Mouse (Mus musculus) MEL (cell line): ENCODE measurements around the gene Cpeb2. TPM values are rescaled to one million over a fixed set of nuclear protein-coding genes. Genes with fewer than 3 reads are reported as not detected.

Experiments
- DNase-seq: peaks from one replicate; pipeline ENCODE4 v3.0.0; 2011; ENCODE audit warnings: low read depth, low spot score
- H3K27ac ChIP-seq: 2 replicates; pipeline ENCODE4 v1.5.1; 2012; ENCODE audit warnings: low read depth, mild to moderate bottlenecking, control low read depth, low read length, moderate library complexity; ENCODE audit not compliant: control insufficient read depth
- H3K27me3 ChIP-seq, 2 experiments: fragments of 150-350 bp in 1 of 2; sonication (generic) in 1 of 2; 2 replicates each; pipeline ENCODE4 v1.6.1; 2012; ENCODE audit warnings: low read length in 2 of 2, mild to moderate bottlenecking in 2 of 2, improper control_type of control experiment in 1 of 2, moderate library complexity in 1 of 2; ENCODE audit not compliant: insufficient read depth in 2 of 2, control insufficient read depth in 1 of 2
- H3K36me3 ChIP-seq, 2 experiments: 2 replicates each; pipeline ENCODE4 v1.6.1; 2012 to 2014; ENCODE audit warnings: low read length in 2 of 2, improper control_type of control experiment in 1 of 2, inconsistent platforms in 1 of 2, mild to moderate bottlenecking in 1 of 2; ENCODE audit not compliant: insufficient read depth in 2 of 2, control insufficient read depth in 1 of 2
- H3K4me1 ChIP-seq, 2 experiments: fragments of 150-350 bp in 1 of 2; sonication (generic) in 1 of 2; 2 replicates each; pipeline ENCODE4 v1.6.1; 2012; ENCODE audit warnings: low read length in 2 of 2, improper control_type of control experiment in 1 of 2, mild to moderate bottlenecking in 1 of 2; ENCODE audit not compliant: insufficient read depth in 2 of 2, control insufficient read depth in 1 of 2
- H3K4me3 ChIP-seq, 2 experiments: fragments of 150-350 bp in 1 of 2; sonication (generic) in 1 of 2; 2 replicates each; pipeline ENCODE4 v1.5.1; 2012; ENCODE audit warnings: low read depth in 2 of 2, low read length in 2 of 2, mild to moderate bottlenecking in 2 of 2, moderate library complexity in 2 of 2, control low read depth in 1 of 2, improper control_type of control experiment in 1 of 2; ENCODE audit not compliant: control insufficient read depth in 1 of 2, insufficient read depth in 1 of 2
- H3K79me2 ChIP-seq: 2 replicates; pipeline ENCODE4 v1.6.1; 2012; ENCODE audit warnings: mild to moderate bottlenecking, low read length, moderate library complexity; ENCODE audit not compliant: control insufficient read depth, poor library complexity, insufficient read depth
- H3K9ac ChIP-seq: 2 replicates; pipeline ENCODE4 v1.6.1; 2012; ENCODE audit warnings: low read depth, mild to moderate bottlenecking, control low read depth, low read length, moderate library complexity; ENCODE audit not compliant: control insufficient read depth, poor library complexity, severe bottlenecking
- H3K9me3 ChIP-seq: fragments of 150-350 bp; sonication (generic); replicated peaks from 2 replicates; pipeline ENCODE4 v1.6.1; 2012; ENCODE audit warnings: mild to moderate bottlenecking, low read length, improper control_type of control experiment, moderate library complexity; ENCODE audit not compliant: insufficient read depth
- BHLHE40 ChIP-seq: IDR thresholded peaks from 2 replicates; pipeline ENCODE4 v1.6.1; 2012; ENCODE audit warnings: low read depth, mild to moderate bottlenecking, inconsistent platforms, low read length, improper control_type of control experiment, borderline replicate concordance
- CHD2 ChIP-seq: IDR thresholded peaks from 2 replicates; pipeline ENCODE4 v1.6.1; 2011; ENCODE audit warnings: low read length, improper control_type of control experiment
- ELF1 ChIP-seq: IDR thresholded peaks from 2 replicates; pipeline ENCODE4 v1.6.1; 2014; ENCODE audit warnings: low read depth, mild to moderate bottlenecking, inconsistent platforms, low read length, improper control_type of control experiment, moderate library complexity
- EP300 ChIP-seq, 2 experiments: IDR thresholded peaks; 2 replicates each; pipeline ENCODE4 v1.6.1; 2011; ENCODE audit warnings: improper control_type of control experiment in 2 of 2, low read length in 2 of 2, low read depth in 1 of 2, mild to moderate bottlenecking in 1 of 2
- HCFC1 ChIP-seq: IDR thresholded peaks from 2 replicates; pipeline ENCODE4 v1.6.1; 2012; ENCODE audit warnings: low read depth, mild to moderate bottlenecking, inconsistent platforms, low read length, improper control_type of control experiment, moderate library complexity
- MAX ChIP-seq: IDR thresholded peaks from 2 replicates; pipeline ENCODE4 v1.6.1; 2011; ENCODE audit warnings: low read length, improper control_type of control experiment
- MEF2A ChIP-seq: IDR thresholded peaks from 2 replicates; pipeline ENCODE4 v1.6.1; 2014; ENCODE audit warnings: low read depth, mild to moderate bottlenecking, inconsistent platforms, low read length, improper control_type of control experiment; ENCODE audit not compliant: poor library complexity, insufficient replicate concordance, severe bottlenecking; ENCODE audit errors: extremely low read depth
- SMC3 ChIP-seq: IDR thresholded peaks from 2 replicates; pipeline ENCODE4 v1.6.1; 2011; ENCODE audit warnings: low read depth, low read length, improper control_type of control experiment
- TAL1 ChIP-seq: IDR thresholded peaks from 2 replicates; pipeline ENCODE4 v1.6.1; 2012; ENCODE audit warnings: mild to moderate bottlenecking, inconsistent platforms, low read length, moderate library complexity, mixed read lengths
- TCF12 ChIP-seq: IDR thresholded peaks from 2 replicates; pipeline ENCODE4 v1.6.1; 2014; ENCODE audit warnings: low read depth, mild to moderate bottlenecking, inconsistent platforms, low read length, improper control_type of control experiment, moderate library complexity
- UBTF ChIP-seq: IDR thresholded peaks from 2 replicates; pipeline ENCODE4 v1.6.1; 2012; ENCODE audit warnings: low read depth, mild to moderate bottlenecking, inconsistent platforms, low read length, improper control_type of control experiment, moderate library complexity, borderline replicate concordance; ENCODE audit not compliant: insufficient read depth
- ZNF384 ChIP-seq: IDR thresholded peaks from 2 replicates; pipeline ENCODE4 v1.6.1; 2012; ENCODE audit warnings: low read depth, mild to moderate bottlenecking, inconsistent platforms, low read length, improper control_type of control experiment
- polyA plus RNA-seq, 2 experiments: library from polyadenylated mRNA; stranded (reverse) in 1 of 2; unstranded in 1 of 2; fragments of >175 nt in 1 of 2; fragments of >200 nt in 1 of 2; gene quantifications; 2 replicates each; pipeline versions ENCODE4 v1.2.1 to v1.2.4; 2012; ENCODE audit warnings: low replicate concordance in 2 of 2, low read depth in 1 of 2; ENCODE audit not compliant: insufficient read length in 2 of 2, insufficient read depth in 1 of 2, missing spikeins in 1 of 2
- total RNA-seq: library from RNA; depleted of rRNA; stranded (reverse); fragments of 300-350 nt; gene quantifications from 2 replicates; pipeline ENCODE4 v1.2.3, GENCODE M21; 2012

Gene Cpeb2
- total and polyA plus RNA-seq, 3 experiments: 0.69 to 2.0 TPM; not detected in 1

- TF ChIP-seq BHLHE40 (no peak), SMC3 (no peak), TAL1 (0 out of 2 replicates have a peak, but pooled peaks have one; percentile 10), MEF2A (no peak), CHD2 (no peak), ELF1 (no peak), MAX (peak; percentile 35; the same call in 1 of the 2 replicates), EP300 (IDR thresholded peaks at IDR 0.05; ENCODE audit: low read depth in 1 of 2, low read length in 2 of 2) (peak; percentile 89 to 92), UBTF (no peak)
Observed at GRCm38 (mm10) chr5:43337212-43337611, 104.2 kb downstream of the Cpeb2 start (continued).

- Histone ChIP-seq H3K79me2 (no peaks in the 10 kb centered on the region), H3K9me3 (no peaks in the 10 kb centered on the region), H3K9ac (no peak overlapping the region), H3K4me1 (peaks cover 7 to 9% of the 10 kb centered on the region in 2 experiments), H3K27me3 (no peaks in the 10 kb centered on the region), H3K4me3 (no peak overlapping the region), H3K27ac (no peak overlapping the region), H3K36me3 (peaks cover 0 to 7% of the 10 kb centered on the region in 2 experiments; a peak in 2 of 4 replicates)
- DNase-seq: no peak
- 0 out of 2 replicates have a peak, but pooled peaks have one; percentile 25 for TF ChIP-seq ZNF384
- TF ChIP-seq ELF1: no peak
- TF ChIP-seq HCFC1: no peak
- TF ChIP-seq TCF12: no peak
Observed at GRCm38 (mm10) chr5:43338771-43339475, 106.0 kb downstream of the Cpeb2 start.
